Mouse (Mus musculus): Measurements from ENCODE around the gene Gm3880. TPM values are rescaled to one million over a fixed set of nuclear protein-coding genes. Genes with fewer than 3 reads are reported as not detected.
"Not testable (repeated sequence)": the region's sequence is repeated elsewhere in the genome, so short reads cannot be mapped to it uniquely, and the experiment has no call there.

Gm3880 gene
- not detected for polyA plus RNA-seq (2021)

- in situ Hi-C loops (cut with MboI; ENCODE audit: low pct_unique_long_range_greater_than_20kb); H3K27me3 ChIP-seq; ATAC-seq; CTCF ChIA-PET; DNase-seq (ENCODE audit: low read depth, low spot score); POLR2A ChIA-PET: not testable (repeated sequence)
Observed at GRCm38 (mm10) chrX:102686872-102687271, at the start of gene Gm3880. Gene Gm3880 (minus strand): TSS chrX:102686972.

DNA sequence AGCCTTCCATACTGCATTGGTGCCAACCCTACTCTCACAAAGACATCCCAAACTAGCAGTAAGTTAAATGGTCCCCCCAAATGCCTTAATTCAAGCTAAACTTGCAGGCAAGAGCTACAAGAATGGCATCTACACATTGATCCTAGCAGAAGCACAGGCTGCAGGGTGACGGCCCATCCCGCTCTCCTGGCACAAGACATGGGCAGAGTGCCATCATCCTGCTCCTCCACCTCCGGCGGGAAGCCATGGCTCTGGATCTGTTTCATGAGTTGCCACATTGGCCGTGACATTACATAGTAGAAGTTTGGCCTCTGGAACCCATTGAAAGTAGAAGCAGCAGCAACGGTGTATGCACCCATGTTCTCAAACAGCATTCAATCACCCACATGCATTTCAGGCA, 37.5 kb upstream of the Gm3880 start:
- ATAC-seq; in situ Hi-C loops (cut with MboI; ENCODE audit: low pct_unique_long_range_greater_than_20kb); POLR2A ChIA-PET; H3K27me3 ChIP-seq; CTCF ChIA-PET; DNase-seq (ENCODE audit: low read depth, low spot score): not testable (repeated sequence)

DNA sequence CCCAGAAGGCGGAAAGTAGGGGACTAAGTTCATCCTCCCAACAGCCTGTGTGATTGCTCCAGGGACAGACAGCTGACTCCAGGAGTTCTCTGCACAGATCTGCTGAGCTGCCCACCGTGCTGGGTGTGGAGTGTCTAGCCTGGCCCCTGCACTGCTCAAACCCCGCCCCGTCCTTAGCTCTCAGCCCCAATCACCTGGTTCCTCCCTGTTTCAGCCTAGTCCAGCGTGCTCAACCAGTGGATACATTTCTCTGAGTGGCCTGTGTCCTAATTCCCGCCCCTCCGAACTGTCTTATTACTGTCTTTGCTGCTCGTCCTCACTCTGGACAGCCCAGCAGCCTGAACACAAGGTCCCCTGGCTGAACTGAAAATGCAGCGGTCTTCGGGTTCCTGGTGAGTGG, 20.8 kb upstream of the Gm3880 start, which contains the start of the genes Gm9112 and Dmrtc1b:
Gene Gm9112 (minus strand): TSS at position 101 of the 400 bp plus-strand sequence.
Gene Dmrtc1b (plus strand): TSS at position 331 of the 400 bp plus-strand sequence.
- in situ Hi-C loops (cut with MboI; ENCODE audit: low pct_unique_long_range_greater_than_20kb); DNase-seq (ENCODE audit: low read depth, low spot score): not testable (repeated sequence)

GRCm38 (mm10) chrX:102700636-102701035, 13.9 kb upstream of the Gm3880 start:
- ATAC-seq; POLR2A ChIA-PET; CTCF ChIA-PET; H3K27me3 ChIP-seq; DNase-seq (ENCODE audit: low read depth, low spot score); in situ Hi-C loops (cut with MboI; ENCODE audit: low pct_unique_long_range_greater_than_20kb): not testable (repeated sequence)

More for the DNA sequence above, 20.8 kb upstream of the Gm3880 start, which contains the start of the genes Gm9112 and Dmrtc1b:
- ATAC-seq, CTCF ChIA-PET, POLR2A ChIA-PET: not testable (repeated sequence)
- peaks cover 14% of the 10 kb centered on the region for H3K27me3 ChIP-seq

GRCm38 (mm10) chrX:102689252-102689651, 2.5 kb upstream of the Gm3880 start:
- peak; percentile 31 for ATAC-seq
- H3K27me3 ChIP-seq; DNase-seq (ENCODE audit: low read depth, low spot score); in situ Hi-C loops (cut with MboI; ENCODE audit: low pct_unique_long_range_greater_than_20kb); POLR2A ChIA-PET; CTCF ChIA-PET: not testable (repeated sequence)
- peak; percentile 24 for TF ChIP-seq CTCF (IDR thresholded peaks at IDR 0.05)

DNA sequence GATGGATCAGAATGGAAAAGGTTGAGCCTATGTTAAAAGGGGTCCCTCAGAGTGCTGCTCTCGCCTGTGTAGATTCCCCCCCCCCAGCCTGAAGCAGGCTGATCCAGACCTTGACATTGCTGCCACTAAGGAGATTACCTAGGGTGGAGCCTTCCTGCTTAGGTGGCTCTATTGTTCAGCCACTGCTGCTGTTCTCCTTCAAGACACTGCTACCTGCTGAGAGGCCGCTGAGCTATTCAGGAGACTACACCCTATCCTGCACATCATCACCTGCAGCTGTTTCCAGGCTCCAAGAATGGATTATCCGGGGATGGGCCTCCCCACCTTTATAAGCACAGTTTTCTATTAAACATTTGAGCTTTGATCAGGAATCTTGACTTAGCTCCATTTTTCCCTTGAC, 2.1 kb downstream of the Gm3880 start:
- ATAC-seq; in situ Hi-C loops (cut with MboI; ENCODE audit: low pct_unique_long_range_greater_than_20kb); POLR2A ChIA-PET; H3K27me3 ChIP-seq; DNase-seq (ENCODE audit: low read depth, low spot score); CTCF ChIA-PET: not testable (repeated sequence)

GRCm38 (mm10) chrX:102666641-102667040, 20.1 kb downstream of the Gm3880 start:
- DNase-seq (ENCODE audit: low read depth, low spot score) (no peak), ATAC-seq (no peak)
- POLR2A ChIA-PET, result no interaction called here
- no peak for TF ChIP-seq CTCF (IDR thresholded peaks at IDR 0.05)
- CTCF ChIA-PET, result no interaction called here
- H3K27me3 ChIP-seq, result no peaks in the 10 kb centered on the region
- in situ Hi-C loops (cut with MboI; ENCODE audit: low pct_unique_long_range_greater_than_20kb), result no loop called here

- POLR2A ChIA-PET, result no interaction called here
- peak; percentile 57 for TF ChIP-seq CTCF (IDR thresholded peaks at IDR 0.05)
- no peak for DNase-seq (ENCODE audit: low read depth, low spot score)
- CTCF ChIA-PET, result interaction anchor here (0.9 kb wide), 1 partner anchor 16 kb away, joined by 3 read pairs; the partner anchor contains the start of gene Phka1
- peaks cover 12% of the 10 kb centered on the region for H3K27me3 ChIP-seq
- ATAC-seq, result no peak
- in situ Hi-C loops (cut with MboI; ENCODE audit: low pct_unique_long_range_greater_than_20kb), result no loop called here
Observed at GRCm38 (mm10) chrX:102660712-102661111, 26.1 kb downstream of the Gm3880 start.

DNA sequence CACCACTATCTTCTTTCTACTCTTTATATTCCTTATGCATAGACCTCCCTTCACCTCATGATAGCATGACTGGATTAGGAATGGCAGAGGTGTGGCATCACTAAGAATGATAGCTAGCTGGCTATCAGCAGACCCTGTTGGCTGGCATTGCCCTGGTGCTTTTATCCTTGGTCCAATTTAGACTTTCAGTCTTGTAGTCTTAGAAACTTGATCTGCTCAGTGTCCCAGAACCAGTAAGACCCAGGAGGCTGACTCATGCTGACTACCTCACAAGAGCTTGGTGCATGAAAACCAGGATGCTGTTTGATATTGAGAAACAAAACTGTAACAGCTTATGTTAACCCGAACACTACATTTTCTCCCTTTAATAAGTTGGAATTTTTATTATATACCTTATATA, 41.1 kb downstream of the Gm3880 start:
- ATAC-seq (peak; percentile 63), DNase-seq (ENCODE audit: low read depth, low spot score) (no peak)
- CTCF ChIA-PET, result no interaction called here
- in situ Hi-C loops (cut with MboI; ENCODE audit: low pct_unique_long_range_greater_than_20kb), result no loop called here
- no peak for TF ChIP-seq CTCF (IDR thresholded peaks at IDR 0.05)
- peaks cover 31% of the 10 kb centered on the region for H3K27me3 ChIP-seq
- POLR2A ChIA-PET, result no interaction called here

- ATAC-seq (no peak), DNase-seq (ENCODE audit: low read depth, low spot score) (no peak)
- H3K27me3 ChIP-seq, result peaks cover 31% of the 10 kb centered on the region
- ChIA-PET POLR2A (no interaction called here), CTCF (interaction anchor here (1.3 kb wide), 1 partner anchor 15 kb away, joined by 3 read pairs; no protein-coding TSS in a partner anchor)
- TF ChIP-seq CTCF (IDR thresholded peaks at IDR 0.05), result no peak
- in situ Hi-C loops (cut with MboI; ENCODE audit: low pct_unique_long_range_greater_than_20kb), result no loop called here
Observed at GRCm38 (mm10) chrX:102645146-102645545, 41.6 kb downstream of the Gm3880 start.

DNA sequence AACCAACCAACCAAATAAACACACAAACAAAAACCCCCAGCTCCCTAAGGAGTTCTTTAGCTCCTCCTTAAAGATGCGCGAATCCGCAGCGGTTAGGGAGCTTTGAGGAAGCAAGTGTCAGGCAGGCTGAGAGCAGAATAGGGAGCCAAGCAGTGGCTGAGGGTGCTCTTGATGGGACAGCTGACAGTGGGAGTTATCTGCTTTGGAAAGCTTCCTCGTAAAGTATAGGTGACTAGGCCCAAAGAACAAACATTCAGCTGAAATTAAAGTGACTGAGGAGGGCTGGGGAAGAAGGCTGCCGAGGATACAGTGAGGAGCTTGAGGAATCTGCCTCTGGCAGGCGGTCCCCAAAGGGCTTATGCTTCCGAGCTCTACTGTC, 42.2 kb downstream of the Gm3880 start:
- CTCF ChIA-PET, result interaction anchor here (1.3 kb wide), 1 partner anchor 16 kb away, joined by 3 read pairs; no protein-coding TSS in a partner anchor
- no peak for TF ChIP-seq CTCF (IDR thresholded peaks at IDR 0.05)
- POLR2A ChIA-PET, result interaction anchor here (0.6 kb wide), 1 partner anchor 68 kb away, joined by 7 read pairs; no protein-coding TSS in a partner anchor
- no peak for DNase-seq (ENCODE audit: low read depth, low spot score)
- peaks cover 26% of the 10 kb centered on the region for H3K27me3 ChIP-seq
- in situ Hi-C loops (cut with MboI; ENCODE audit: low pct_unique_long_range_greater_than_20kb), result no loop called here
- peak; percentile 38 for ATAC-seq

Measured in Patski (cell line).